Mouse (Mus musculus) cerebellum, adult 11-12 months (tissue): Measurements from ENCODE around the gene Rdh16f2.
"Not testable (repeated sequence)": the region's sequence is repeated elsewhere in the genome, so short reads cannot be mapped to it uniquely, and the experiment has no call there.

Source experiments
- DNase-seq: peaks from one replicate; pipeline ENCODE4 v3.0.0; 2022

The Rdh16f2 gene

GRCm38 (mm10) chr10:127866232-127866631 is at the start of gene Rdh16f2:
Gene Rdh16f2 (plus strand): TSS chr10:127866474.
- DNase-seq = no peak

- not testable (repeated sequence) for DNase-seq
Measured at GRCm38 (mm10) chr10:127817268-127817910, 48.9 kb upstream of the Rdh16f2 start.

GRCm38 (mm10) chr10:127821806-127822205 is 44.5 kb upstream of the Rdh16f2 start:
- not testable (repeated sequence) for DNase-seq

GRCm38 (mm10) chr10:127825386-127825785 is 40.9 kb upstream of the Rdh16f2 start:
- DNase-seq = no peak

- DNase-seq = peak; percentile 11
Measured at GRCm38 (mm10) chr10:127829121-127829520, 37.2 kb upstream of the Rdh16f2 start.

- not testable (repeated sequence) for DNase-seq
Measured at GRCm38 (mm10) chr10:127834186-127834585, 32.1 kb upstream of the Rdh16f2 start.

- DNase-seq = no peak
Measured at GRCm38 (mm10) chr10:127835292-127835691, 31.0 kb upstream of the Rdh16f2 start.

GRCm38 (mm10) chr10:127837793-127838192 is 28.5 kb upstream of the Rdh16f2 start:
- not testable (repeated sequence) for DNase-seq

GRCm38 (mm10) chr10:127838539-127838938 is 27.7 kb upstream of the Rdh16f2 start:
- DNase-seq = no peak

GRCm38 (mm10) chr10:127840776-127841175 is 25.5 kb upstream of the Rdh16f2 start:
- DNase-seq = no peak

GRCm38 (mm10) chr10:127845945-127846344 is 20.3 kb upstream of the Rdh16f2 start:
- not testable (repeated sequence) for DNase-seq

GRCm38 (mm10) chr10:127848089-127848488 is 18.2 kb upstream of the Rdh16f2 start:
- DNase-seq = no peak

GRCm38 (mm10) chr10:127849628-127850027 is 16.6 kb upstream of the Rdh16f2 start, which contains the start of gene Rdh19:
Gene Rdh19 (plus strand): TSS chr10:127849928.
- DNase-seq = no peak

GRCm38 (mm10) chr10:127856376-127856775 is 9.9 kb upstream of the Rdh16f2 start:
- DNase-seq = peak; percentile 42

GRCm38 (mm10) chr10:127864931-127865330 is 1.3 kb upstream of the Rdh16f2 start:
- DNase-seq = no peak

- no peak for DNase-seq
Measured at GRCm38 (mm10) chr10:127872484-127872883, 6.2 kb downstream of the Rdh16f2 start.

- DNase-seq = no peak
Measured at GRCm38 (mm10) chr10:127877681-127878080, 11.4 kb downstream of the Rdh16f2 start.

- no peak for DNase-seq
Measured at GRCm38 (mm10) chr10:127878262-127879057, 12.2 kb downstream of the Rdh16f2 start.

GRCm38 (mm10) chr10:127879155-127879688 is 12.9 kb downstream of the Rdh16f2 start:
- no peak for DNase-seq

- DNase-seq = no peak
Measured at GRCm38 (mm10) chr10:127881041-127881440, 14.8 kb downstream of the Rdh16f2 start.

GRCm38 (mm10) chr10:127886551-127886950 is 20.3 kb downstream of the Rdh16f2 start:
- no peak for DNase-seq

GRCm38 (mm10) chr10:127886971-127887370 is 20.7 kb downstream of the Rdh16f2 start:
- DNase-seq = no peak

GRCm38 (mm10) chr10:127888605-127889004 is 22.3 kb downstream of the Rdh16f2 start, which contains the start of gene Rdh7:
Gene Rdh7 (minus strand): TSS chr10:127888817.
- DNase-seq = no peak

GRCm38 (mm10) chr10:127891481-127891880 is 25.2 kb downstream of the Rdh16f2 start:
- DNase-seq = no peak
